ENCODE assay signal across 7 mouse cellular contexts in the genomic region with DNA sequence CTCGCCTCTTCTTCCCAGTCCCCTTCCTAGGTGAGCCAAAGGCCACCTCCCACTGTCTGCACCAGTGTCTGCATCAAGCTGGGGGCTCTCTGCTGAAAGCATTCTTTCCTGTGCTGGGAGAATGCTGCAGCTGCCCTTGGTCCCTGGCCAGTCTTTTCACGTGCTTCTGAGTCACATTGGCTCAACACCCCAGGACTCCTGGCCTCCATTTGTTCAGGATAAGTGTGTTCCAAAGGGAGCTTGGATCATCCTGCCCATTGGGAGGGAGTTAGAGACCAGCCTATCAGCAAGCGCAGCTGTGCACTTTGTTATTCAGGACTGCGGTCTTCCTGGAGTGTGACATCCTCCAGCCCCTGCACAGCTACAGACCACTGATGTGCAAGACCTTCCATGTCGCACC. TPM values are rescaled to one million over a fixed set of nuclear protein-coding genes. Genes with fewer than 3 reads are reported as not detected.
DNase-seq lines count a peak whose midpoint lies in the region; TF ChIP-seq lines count a peak whose summit lies in the region.

No protein-coding gene starts in this region.

- H3K4me3 ChIP-seq in gastrocnemius, adult 2 months: no peak overlapping the region

- intact Hi-C loops in gastrocnemius, adult 2 months (cut with DNase I): no loop called here

- H3K27ac ChIP-seq in gastrocnemius, adult 2 months: peak overlapping the region; percentile 46; the same call in 1 of the 2 replicates

- no peak for TF ChIP-seq CTCF in gastrocnemius, adult 2 months (IDR thresholded peaks at IDR 0.05)

- DNase-seq in layer of hippocampus, adult 11-12 months (ENCODE audit: low spot score): peak; percentile 67
- DNase-seq in layer of hippocampus, postnatal 25 days (ENCODE audit: extremely low spot score in 1 of 2, low spot score in 1 of 2): no peak
- peak; percentile 75 for DNase-seq in adrenal gland, postnatal 10 days
- DNase-seq in gastrocnemius, adult 2 months: peak; percentile 85
- DNase-seq in left cerebral cortex, adult 9 months (ENCODE audit: low spot score in 2 of 2): peak; percentile 19 to 47
- DNase-seq in urinary bladder, postnatal 4 days (ENCODE audit: low spot score in 2 of 2): peak; percentile 74 to 75
- no peak for DNase-seq in T-cell, adult 2 months (ENCODE audit: low spot score)

RNA-seq across cellular contexts. Expression of a gene that starts 21.6 kb away (rescaled TPM):
- 1 to 10 TPM; 3.2 to 3.5 TPM for total RNA-seq in layer of hippocampus, postnatal 25 days (2021)
- total RNA-seq in adrenal gland, postnatal 10 days (2021): 10 to 100 TPM; 17.7 to 22.0 TPM
- 10 to 100 TPM in 1 of 2 experiments, 1 to 10 TPM in 1; 5.9 to 15.6 TPM for total RNA-seq in gastrocnemius, adult 2 months (2021)

Comparison
In these comparisons a context has a peak if more than half of its experiments do, and no peak if none do; other contexts are left out.
1. DNase-seq: peak in layer of hippocampus, adult 11-12 months (single experiment), adrenal gland, postnatal 10 days (single experiment), gastrocnemius, adult 2 months (single experiment), left cerebral cortex, adult 9 months (2 of 2) and urinary bladder, postnatal 4 days (2 of 2); none in layer of hippocampus, postnatal 25 days (0 of 2) and T-cell, adult 2 months (single experiment).